Mouse (Mus musculus) neural tube, embryonic 13.5 days (tissue): ENCODE results near the gene Tmem139. TPM values are rescaled to one million over a fixed set of nuclear protein-coding genes. Genes with fewer than 3 reads are reported as not detected.

Source experiments
- ATAC-seq: fragments of 200-750 bp; cut with Nextera tagmentation; 2 replicates; pipeline ENCODE4 v1.8.0; 2017; ENCODE audit warnings: low read depth, mild to moderate bottlenecking, moderate TSS enrichment, moderate library complexity
- H3K27ac ChIP-seq: fragments of 300-500 bp; sonication (generic); replicated peaks from 2 replicates; pipeline ENCODE4 v1.5.1; 2015; ENCODE audit warnings: moderate library complexity, mild to moderate bottlenecking, inconsistent platforms
- H3K27me3 ChIP-seq: fragments of 300-500 bp; sonication (generic); 2 replicates; pipeline ENCODE4 v1.6.1; 2015; ENCODE audit warnings: mild to moderate bottlenecking, inconsistent platforms
- H3K36me3 ChIP-seq: fragments of 300-500 bp; sonication (generic); 2 replicates; pipeline ENCODE4 v1.6.1; 2015; ENCODE audit warnings: mild to moderate bottlenecking, inconsistent platforms
- H3K4me1 ChIP-seq: fragments of 300-500 bp; sonication (generic); replicated peaks from 2 replicates; pipeline ENCODE4 v1.6.1; 2015; ENCODE audit warnings: inconsistent platforms
- H3K4me2 ChIP-seq: fragments of 300-500 bp; sonication (generic); 2 replicates; pipeline ENCODE4 v1.6.1; 2015; ENCODE audit warnings: inconsistent platforms, mild to moderate bottlenecking, moderate library complexity
- H3K4me3 ChIP-seq: fragments of 300-500 bp; sonication (generic); 2 replicates; pipeline ENCODE4 v1.5.1; 2015; ENCODE audit warnings: mild to moderate bottlenecking, inconsistent platforms
- H3K9ac ChIP-seq: fragments of 300-500 bp; sonication (generic); 2 replicates; pipeline ENCODE4 v1.6.1; 2015; ENCODE audit warnings: moderate library complexity, mild to moderate bottlenecking, inconsistent platforms
- H3K9me3 ChIP-seq: fragments of 300-500 bp; sonication (generic); 2 replicates; pipeline ENCODE4 v1.6.1; 2016; ENCODE audit warnings: inconsistent platforms
- WGBS: fragments of 180-500 bp; shearing (Covaris S2); methylation state at CpG from one replicate; pipeline ENCODE4 v1.1.7; 2015; 5-methylcytosine and 5-hydroxymethylcytosine counted together
- polyA plus RNA-seq: library from polyadenylated mRNA; unstranded; fragments of >200 nt; fragmentation: Nextera tagmentation; extraction: Ambion mirVana; gene quantifications from 2 replicates; pipeline ENCODE4 v1.2.1, GENCODE M21; 2015

Tmem139 gene
- polyA plus RNA-seq, 1 experiment from 2014 or later, result 0.28 TPM

DNA sequence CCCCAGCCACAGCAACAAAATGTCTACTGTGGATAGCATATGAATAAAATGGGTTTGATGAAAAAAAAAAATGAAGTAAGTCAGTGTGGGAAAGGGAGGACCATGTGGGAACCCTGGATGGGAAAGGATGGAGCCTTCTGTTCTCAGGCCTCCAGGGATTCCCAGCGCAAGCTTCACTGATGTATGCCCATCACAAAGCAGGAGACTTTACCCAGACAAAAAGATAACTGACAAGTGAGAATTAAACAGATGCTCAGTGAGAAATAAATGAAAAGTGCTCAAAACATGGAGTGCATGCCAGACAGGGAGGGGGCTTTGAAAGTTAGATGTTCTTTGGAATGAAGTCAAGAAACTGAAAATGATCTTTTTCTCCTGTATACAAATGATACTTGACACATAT lies 13.8 kb upstream of the Tmem139 start:
- WGBS, result 85% methylated on average over 1 of the region's 1 CpGs

DNA sequence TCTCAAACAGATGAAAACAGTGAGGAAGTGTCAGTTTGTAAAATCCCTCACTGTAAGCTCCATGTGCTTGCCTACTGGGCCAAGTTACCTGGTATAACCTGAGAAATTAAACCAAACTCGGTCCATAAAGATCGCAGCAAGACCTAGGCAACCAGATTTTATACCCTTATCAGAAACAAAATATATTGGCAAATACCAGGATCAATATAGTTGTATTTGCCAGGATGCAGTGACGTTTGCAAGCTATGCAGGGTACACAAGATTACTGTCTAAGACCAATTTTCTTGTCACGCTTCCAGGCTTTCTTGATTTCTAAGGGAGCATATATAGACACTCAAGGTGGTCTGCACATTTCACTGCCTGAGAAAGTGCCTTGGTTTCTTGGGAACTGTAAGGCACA lies 10.0 kb upstream of the Tmem139 start:
- no peak overlapping the region for H3K4me2 ChIP-seq
- ATAC-seq, result no peak
- H3K4me1 ChIP-seq, result no peaks in the 10 kb centered on the region
- no peaks in the 10 kb centered on the region for H3K36me3 ChIP-seq
- no peak overlapping the region for H3K4me3 ChIP-seq
- WGBS, result 84% methylated on average over 4 of the region's 4 CpGs
- H3K27ac ChIP-seq, result no peak overlapping the region
- H3K9ac ChIP-seq, result no peak overlapping the region
- H3K9me3 ChIP-seq, result no peaks in the 10 kb centered on the region
- H3K27me3 ChIP-seq, result peaks cover 5% of the 10 kb centered on the region; the same call in 1 of the 2 replicates

More for the DNA sequence above, 13.8 kb upstream of the Tmem139 start:
- H3K4me1 ChIP-seq, result peaks cover 8% of the 10 kb centered on the region
- peaks cover 13% of the 10 kb centered on the region; the same call in 1 of the 2 replicates for H3K27me3 ChIP-seq
- no peaks in the 10 kb centered on the region for H3K9me3 ChIP-seq
- H3K4me3 ChIP-seq, result peak overlapping the region; percentile 19
- no peak for ATAC-seq
- H3K9ac ChIP-seq, result 0 out of 2 replicates have a peak overlapping the region, but pooled peaks have one; percentile 8
- no peak overlapping the region for H3K27ac ChIP-seq
- H3K36me3 ChIP-seq, result no peaks in the 10 kb centered on the region
- H3K4me2 ChIP-seq, result peak overlapping the region; percentile 33

GRCm38 (mm10) chr6:42253103-42253502 lies 8.7 kb upstream of the Tmem139 start:
- H3K9me3 ChIP-seq, result no peaks in the 10 kb centered on the region
- no peaks in the 10 kb centered on the region for H3K27me3 ChIP-seq
- no peak for ATAC-seq
- H3K27ac ChIP-seq, result no peak overlapping the region
- H3K36me3 ChIP-seq, result no peaks in the 10 kb centered on the region
- H3K4me2 ChIP-seq, result no peak overlapping the region
- 88% methylated on average over 2 of the region's 2 CpGs for WGBS
- no peak overlapping the region for H3K4me3 ChIP-seq
- H3K4me1 ChIP-seq, result 0 out of 2 replicates have a peak, but pooled peaks cover 3% of the 10 kb centered on the region
- H3K9ac ChIP-seq, result no peak overlapping the region

- 20% methylated on average over 11 of the region's 11 CpGs for WGBS
- Histone ChIP-seq H3K9ac (no peak overlapping the region), H3K9me3 (no peaks in the 10 kb centered on the region), H3K27me3 (0 out of 2 replicates have a peak, but pooled peaks cover 6% of the 10 kb centered on the region), H3K4me2 (no peak overlapping the region), H3K27ac (no peak overlapping the region), H3K36me3 (no peaks in the 10 kb centered on the region), H3K4me1 (0 out of 2 replicates have a peak, but pooled peaks cover 3% of the 10 kb centered on the region), H3K4me3 (no peak overlapping the region)
- peak; percentile 72; the same call in 1 of the 2 replicates for ATAC-seq
Measured at GRCm38 (mm10) chr6:42257303-42257863, 4.4 kb upstream of the Tmem139 start.

DNA sequence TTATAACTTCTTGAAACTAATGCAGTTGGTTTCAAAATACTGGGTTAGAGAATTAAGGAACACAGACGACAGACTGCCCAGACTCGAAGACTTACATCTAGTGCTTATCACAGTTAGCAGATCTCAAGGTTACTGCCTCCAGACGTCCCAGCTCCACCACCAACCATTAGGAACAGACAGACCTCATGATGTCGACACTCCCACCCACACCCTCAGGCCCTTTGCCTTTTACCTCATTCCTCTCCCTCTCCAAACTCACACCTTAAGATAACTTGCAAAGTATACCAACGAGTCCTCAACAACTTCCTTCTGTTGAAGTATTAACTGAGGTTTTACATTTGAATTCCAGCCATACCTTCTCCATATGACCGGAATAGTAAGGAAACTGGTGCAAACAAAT lies 1.3 kb upstream of the Tmem139 start:
- WGBS, result 78% methylated on average over 6 of the region's 6 CpGs
- no peak for ATAC-seq
- Histone ChIP-seq H3K36me3 (no peaks in the 10 kb centered on the region), H3K9ac (no peak overlapping the region), H3K4me3 (no peak overlapping the region), H3K4me1 (0 out of 2 replicates have a peak, but pooled peaks cover 8% of the 10 kb centered on the region), H3K9me3 (no peaks in the 10 kb centered on the region), H3K27ac (no peak overlapping the region), H3K27me3 (0 out of 2 replicates have a peak, but pooled peaks cover 6% of the 10 kb centered on the region), H3K4me2 (no peak overlapping the region)

GRCm38 (mm10) chr6:42264626-42265312 lies 3.0 kb downstream of the Tmem139 start, which contains the start of gene Casp2:
Casp2 (plus strand) TSS chr6:42264985.
- H3K9ac ChIP-seq, result peak within 1 kb of the TSS; percentile 96
- H3K4me3 ChIP-seq, result peak within 1 kb of the TSS; percentile 92
- H3K9me3 ChIP-seq, result no peaks in the 10 kb centered on the region
- peaks cover 25% of the 10 kb centered on the region for H3K4me1 ChIP-seq
- H3K27me3 ChIP-seq, result 0 out of 2 replicates have a peak, but pooled peaks cover 6% of the 10 kb centered on the region
- H3K27ac ChIP-seq, result peak within 1 kb of the TSS; percentile 92
- ATAC-seq, result peak; percentile 100
- under 1% methylated on average over 49 of the region's 51 CpGs for WGBS
- H3K36me3 ChIP-seq, result peaks cover 26% of the 10 kb centered on the region
- H3K4me2 ChIP-seq, result peak within 1 kb of the TSS; percentile 98

- Histone ChIP-seq H3K36me3 (peaks cover 33% of the 10 kb centered on the region), H3K4me3 (peak overlapping the region; percentile 92), H3K27ac (peak overlapping the region; percentile 92), H3K27me3 (0 out of 2 replicates have a peak, but pooled peaks cover 6% of the 10 kb centered on the region), H3K4me1 (peaks cover 28% of the 10 kb centered on the region), H3K9ac (peak overlapping the region; percentile 96), H3K4me2 (peak overlapping the region; percentile 98), H3K9me3 (no peaks in the 10 kb centered on the region)
- WGBS, result under 1% methylated on average over 21 of the region's 21 CpGs
- peak; percentile 0; the same call in 1 of the 2 replicates for ATAC-seq
Measured at GRCm38 (mm10) chr6:42265391-42266330, 3.9 kb downstream of the Tmem139 start.

DNA sequence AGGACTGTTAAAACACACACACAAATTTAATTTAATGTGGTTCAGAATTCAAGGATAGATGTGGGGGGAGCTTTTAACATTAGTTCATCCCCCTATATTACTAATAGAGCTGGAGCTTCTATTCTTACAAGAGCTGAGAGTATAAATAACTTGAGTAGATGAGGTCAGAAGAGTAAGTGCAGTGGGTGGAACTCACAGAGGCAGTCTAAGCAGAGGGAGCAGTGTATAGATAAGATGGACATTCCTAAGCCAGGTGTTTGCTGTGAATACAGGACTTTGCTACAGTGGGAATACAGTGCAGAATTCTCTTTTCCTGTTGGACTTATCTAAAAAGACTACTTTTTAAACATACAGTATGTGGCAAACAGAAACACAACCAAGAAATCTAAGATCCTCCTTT lies 9.0 kb downstream of the Tmem139 start:
- Histone ChIP-seq H3K4me1 (peaks cover 23% of the 10 kb centered on the region), H3K4me3 (no peak overlapping the region), H3K27ac (no peak overlapping the region), H3K27me3 (no peaks in the 10 kb centered on the region), H3K4me2 (no peak overlapping the region), H3K9me3 (no peaks in the 10 kb centered on the region), H3K9ac (no peak overlapping the region), H3K36me3 (peaks cover 78% of the 10 kb centered on the region)
- ATAC-seq, result no peak

DNA sequence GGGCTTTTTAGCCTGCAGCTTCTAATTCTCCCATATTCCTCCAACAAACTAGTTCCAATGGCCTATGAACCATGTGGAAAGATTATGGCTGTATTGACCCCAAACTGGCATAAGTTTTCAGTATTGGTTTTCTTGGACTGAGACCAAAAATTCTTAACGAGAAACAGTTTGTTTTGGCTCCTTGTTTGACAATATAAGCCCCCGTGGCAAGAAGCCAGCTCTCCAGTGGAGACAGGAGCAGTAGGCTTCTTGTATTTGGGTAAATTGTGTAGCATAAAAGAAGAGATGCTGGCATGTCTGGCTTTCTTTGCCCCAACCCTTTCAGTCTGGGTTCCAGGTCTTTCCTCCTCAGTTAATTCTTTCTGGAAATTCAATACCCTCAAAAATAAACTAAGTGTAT lies 14.4 kb downstream of the Tmem139 start:
- ATAC-seq, result no peak
- H3K9ac ChIP-seq, result no peak overlapping the region
- WGBS, result 66% methylated on average over 2 of the region's 2 CpGs
- H3K36me3 ChIP-seq, result peaks cover 91% of the 10 kb centered on the region
- no peaks in the 10 kb centered on the region for H3K4me1 ChIP-seq
- H3K9me3 ChIP-seq, result no peaks in the 10 kb centered on the region
- H3K4me3 ChIP-seq, result no peak overlapping the region
- no peak overlapping the region for H3K27ac ChIP-seq
- H3K4me2 ChIP-seq, result no peak overlapping the region
- H3K27me3 ChIP-seq, result no peaks in the 10 kb centered on the region

- peaks cover 81% of the 10 kb centered on the region for H3K36me3 ChIP-seq
- ATAC-seq, result no peak
Measured at GRCm38 (mm10) chr6:42282865-42283528, 21.2 kb downstream of the Tmem139 start.

GRCm38 (mm10) chr6:42286448-42286847 lies 24.7 kb downstream of the Tmem139 start, which contains the start of gene Clcn1:
Clcn1 (plus strand) TSS chr6:42286685.
- WGBS, result 74% methylated on average over 4 of the region's 5 CpGs
- H3K4me3 ChIP-seq, result no peak within 1 kb of the TSS
- no peak for ATAC-seq

More at GRCm38 (mm10) chr6:42282865-42283528, 21.2 kb downstream of the Tmem139 start:
- Histone ChIP-seq H3K9me3 (no peaks in the 10 kb centered on the region), H3K27ac (no peak overlapping the region), H3K4me2 (no peak overlapping the region), H3K4me1 (no peaks in the 10 kb centered on the region), H3K27me3 (no peaks in the 10 kb centered on the region), H3K9ac (no peak overlapping the region), H3K4me3 (no peak overlapping the region)
- 83% methylated on average over 5 of the region's 5 CpGs for WGBS

More at GRCm38 (mm10) chr6:42286448-42286847, 24.7 kb downstream of the Tmem139 start, which contains the start of gene Clcn1:
- peaks cover 67% of the 10 kb centered on the region for H3K36me3 ChIP-seq
- H3K9ac ChIP-seq, result no peak within 1 kb of the TSS
- H3K9me3 ChIP-seq, result no peaks in the 10 kb centered on the region
- no peak within 1 kb of the TSS for H3K27ac ChIP-seq
- H3K27me3 ChIP-seq, result no peaks in the 10 kb centered on the region
- no peak within 1 kb of the TSS for H3K4me2 ChIP-seq
- H3K4me1 ChIP-seq, result no peaks in the 10 kb centered on the region
